Mouse (Mus musculus) kidney, postnatal 0 days (tissue): ENCODE measurements around the gene Gm12248. TPM values are rescaled to one million over a fixed set of nuclear protein-coding genes. Genes with fewer than 3 reads are reported as not detected.

Experiments
- ATAC-seq: fragments of 200-750 bp; cut with Nextera tagmentation; replicated peaks from 2 replicates; pipeline ENCODE4 v1.8.0; 2017; ENCODE audit warnings: low read depth, moderate number of reproducible peaks, moderate TSS enrichment, moderate library complexity; ENCODE audit not compliant: low FRiP score
- DNase-seq: peaks from one replicate; pipeline ENCODE4 v3.0.0-alpha.2; 2016; ENCODE audit warnings: low spot score
- H3K27ac ChIP-seq: fragments of 300-500 bp; sonication (generic); 2 replicates; pipeline ENCODE4 v1.5.1; 2014; ENCODE audit warnings: mild to moderate bottlenecking
- H3K27me3 ChIP-seq: fragments of 300-500 bp; sonication (generic); 2 replicates; pipeline ENCODE4 v1.6.1; 2014; ENCODE audit warnings: low read length, mixed read lengths; ENCODE audit not compliant: insufficient read depth
- H3K36me3 ChIP-seq: fragments of 300-500 bp; sonication (generic); 2 replicates; pipeline ENCODE4 v1.6.1; 2014; ENCODE audit warnings: low read length, mixed read lengths; ENCODE audit not compliant: insufficient read depth
- H3K4me1 ChIP-seq: fragments of 300-500 bp; sonication (generic); replicated peaks from 2 replicates; pipeline ENCODE4 v1.6.1; 2014; ENCODE audit warnings: antibody characterized with exemption, low read length, mixed read lengths; ENCODE audit not compliant: insufficient read depth
- H3K4me2 ChIP-seq: fragments of 300-500 bp; sonication (generic); 2 replicates; pipeline ENCODE4 v1.6.1; 2014; ENCODE audit warnings: mild to moderate bottlenecking, low read length, moderate library complexity, mixed read lengths
- H3K4me3 ChIP-seq: fragments of 300-500 bp; sonication (generic); replicated peaks from 2 replicates; pipeline ENCODE4 v1.5.1; 2014; ENCODE audit warnings: low read depth, low read length
- H3K9ac ChIP-seq: fragments of 300-500 bp; sonication (generic); 2 replicates; pipeline ENCODE4 v1.6.1; 2014; ENCODE audit warnings: low read depth, low read length
- H3K9me3 ChIP-seq: fragments of 300-500 bp; sonication (generic); replicated peaks from 2 replicates; pipeline ENCODE4 v1.6.1; 2016; ENCODE audit warnings: low read length, inconsistent platforms, mixed read lengths
- CTCF ChIP-seq: IDR thresholded peaks from 2 replicates; pipeline ENCODE4 v1.5.1; 2016; ENCODE audit warnings: antibody characterized with exemption, low read depth, mild to moderate bottlenecking, moderate library complexity
- WGBS: fragments of 180-500 bp; shearing (Covaris S2); extraction: QIAGEN DNeasy Blood & Tissue Kit; methylation state at CpG from one replicate; pipeline ENCODE4 v1.1.7; 2014; 5-methylcytosine and 5-hydroxymethylcytosine counted together
- polyA plus RNA-seq: library from polyadenylated mRNA; unstranded; fragments of >200 nt; fragmentation: Nextera tagmentation; extraction: Ambion mirVana; gene quantifications from 2 replicates; pipeline ENCODE4 v1.2.1, GENCODE M21; 2015

Gene Gm12248
- polyA plus RNA-seq, 1 experiment from 2014 or later, result not detected

DNA sequence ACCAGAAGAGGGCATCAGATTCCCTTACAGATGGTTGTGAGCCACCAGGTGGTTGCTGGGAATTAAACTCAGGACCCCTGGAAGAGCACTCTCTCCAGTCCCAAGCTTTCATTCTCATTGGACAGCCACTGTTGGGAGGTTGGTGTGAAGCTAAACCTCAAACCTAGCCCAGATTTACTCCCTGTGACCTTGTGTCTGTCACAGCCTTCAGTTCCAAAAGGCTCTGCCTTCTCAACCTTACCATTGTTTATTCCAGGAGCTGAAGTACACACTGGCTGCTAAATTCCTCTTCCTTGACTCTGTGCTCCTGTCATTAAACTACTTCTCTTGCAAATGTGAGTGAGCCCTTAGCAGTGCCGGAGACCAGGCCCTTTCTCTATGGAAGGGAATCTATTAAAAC lies 64.0 kb downstream of the Gm12248 start:
- WGBS, result 88% methylated on average over 1 of the region's 1 CpGs
- no peak overlapping the region for H3K27ac ChIP-seq
- ATAC-seq (no peak), DNase-seq (no peak)
- H3K4me1 ChIP-seq, result peaks cover 19% of the 10 kb centered on the region
- no peak overlapping the region for H3K9ac ChIP-seq
- no peaks in the 10 kb centered on the region for H3K27me3 ChIP-seq
- H3K9me3 ChIP-seq, result no peaks in the 10 kb centered on the region
- H3K36me3 ChIP-seq, result no peaks in the 10 kb centered on the region
- no peak overlapping the region for H3K4me3 ChIP-seq
- TF ChIP-seq CTCF, result no peak
- H3K4me2 ChIP-seq, result no peak overlapping the region

DNA sequence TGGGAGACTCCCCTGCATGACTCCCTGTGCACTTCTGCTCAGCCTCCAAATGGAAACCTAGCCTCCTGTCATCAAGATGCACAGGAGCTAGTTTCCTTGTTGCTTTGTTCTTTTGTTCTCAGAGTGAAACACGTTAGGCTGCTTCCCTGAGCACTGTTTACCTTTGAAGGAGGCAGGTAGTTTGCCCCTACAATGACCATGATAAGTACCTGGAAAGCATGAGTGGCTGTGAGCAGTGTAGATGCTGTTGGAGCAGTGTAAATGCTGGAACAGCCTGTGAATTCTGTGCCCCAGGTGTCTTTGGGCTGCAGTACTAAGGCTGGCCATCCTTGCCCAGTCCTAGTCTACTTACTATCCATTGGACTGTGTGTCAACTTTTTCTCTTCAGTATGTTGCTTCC lies 66.1 kb downstream of the Gm12248 start:
- WGBS, result 57% methylated on average over 1 of the region's 1 CpGs
- Histone ChIP-seq H3K4me3 (no peak overlapping the region), H3K27me3 (no peaks in the 10 kb centered on the region), H3K36me3 (no peaks in the 10 kb centered on the region), H3K9ac (no peak overlapping the region), H3K4me1 (peaks cover 15% of the 10 kb centered on the region), H3K27ac (no peak overlapping the region), H3K9me3 (no peaks in the 10 kb centered on the region), H3K4me2 (no peak overlapping the region)
- DNase-seq (no peak), ATAC-seq (no peak)
- TF ChIP-seq CTCF, result no peak

DNA sequence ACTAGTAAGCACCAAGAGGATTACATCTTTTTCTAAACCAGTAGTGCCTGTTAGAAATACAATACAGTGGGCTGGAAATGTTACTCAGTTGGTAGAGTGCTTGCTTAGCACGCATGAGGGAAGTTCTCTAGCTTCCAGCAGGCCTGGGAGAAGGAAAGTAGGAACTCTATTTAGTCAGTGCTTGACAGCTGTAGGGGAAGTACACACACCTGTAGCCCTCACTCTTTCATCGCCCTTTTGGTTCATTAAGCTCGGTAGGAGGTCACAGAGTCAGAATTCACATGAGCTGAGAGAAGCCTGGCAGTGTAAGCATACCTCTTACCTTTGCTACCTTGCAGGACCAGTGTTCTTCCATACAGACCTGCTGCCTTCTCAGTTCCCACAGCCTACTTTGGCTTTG lies 66.6 kb downstream of the Gm12248 start:
- H3K36me3 ChIP-seq, result no peaks in the 10 kb centered on the region
- TF ChIP-seq CTCF, result no peak
- H3K27ac ChIP-seq, result no peak overlapping the region
- ATAC-seq (no peak), DNase-seq (no peak)
- WGBS, result 64% methylated on average over 3 of the region's 3 CpGs
- H3K9me3 ChIP-seq, result no peaks in the 10 kb centered on the region
- H3K27me3 ChIP-seq, result no peaks in the 10 kb centered on the region
- no peak overlapping the region for H3K9ac ChIP-seq
- H3K4me3 ChIP-seq, result no peak overlapping the region
- H3K4me1 ChIP-seq, result peaks cover 16% of the 10 kb centered on the region
- no peak overlapping the region for H3K4me2 ChIP-seq

DNA sequence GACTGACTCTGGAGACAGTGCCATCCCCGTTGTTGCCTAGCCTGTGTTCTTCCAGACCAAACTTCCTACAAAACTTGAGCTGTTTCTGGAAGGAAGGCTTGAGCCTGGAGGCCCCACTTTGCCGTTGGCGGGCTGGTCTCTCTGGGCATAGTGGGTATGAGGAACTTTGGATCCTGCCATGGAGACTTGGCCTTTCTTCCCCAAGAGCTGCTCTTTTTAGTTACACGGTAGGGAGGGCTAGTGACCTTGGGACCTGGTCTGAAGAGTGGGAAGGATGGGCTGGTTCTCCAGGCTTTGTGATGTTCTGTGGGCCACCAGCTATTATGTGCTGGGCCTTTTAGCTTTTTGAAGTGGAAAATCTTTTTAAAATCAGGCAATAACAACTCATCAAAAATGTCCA lies 67.1 kb downstream of the Gm12248 start:
- Histone ChIP-seq H3K36me3 (no peaks in the 10 kb centered on the region), H3K27me3 (no peaks in the 10 kb centered on the region), H3K9ac (no peak overlapping the region), H3K4me1 (peaks cover 20% of the 10 kb centered on the region), H3K4me3 (no peak overlapping the region), H3K9me3 (no peaks in the 10 kb centered on the region), H3K4me2 (no peak overlapping the region), H3K27ac (no peak overlapping the region)
- no peak for ATAC-seq
- WGBS, result 69% methylated on average over 4 of the region's 4 CpGs
- no peak for TF ChIP-seq CTCF
- no peak for DNase-seq

DNA sequence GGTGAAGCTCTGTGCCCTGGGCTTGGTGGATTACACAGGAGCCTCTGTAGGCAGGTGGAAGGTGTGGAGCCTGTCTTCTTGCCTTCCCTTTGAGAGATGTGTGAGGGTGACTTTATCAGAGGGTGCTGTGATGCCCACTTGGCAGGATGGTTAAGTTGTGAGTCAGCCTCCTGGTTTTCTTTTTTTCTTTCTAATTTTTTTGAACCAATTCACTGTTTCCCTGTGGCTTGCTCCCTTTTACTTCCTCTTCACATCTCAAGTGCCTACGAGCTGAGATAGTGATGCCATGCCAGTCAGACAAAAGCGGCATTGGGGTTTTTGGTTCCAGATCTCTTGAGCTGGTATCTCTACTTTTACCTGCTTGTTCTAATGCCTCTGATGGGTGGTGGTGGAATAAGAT lies 68.3 kb downstream of the Gm12248 start:
- Histone ChIP-seq H3K4me1 (peaks cover 24% of the 10 kb centered on the region), H3K27me3 (no peaks in the 10 kb centered on the region), H3K9me3 (no peaks in the 10 kb centered on the region), H3K9ac (no peak overlapping the region), H3K27ac (no peak overlapping the region), H3K4me3 (no peak overlapping the region), H3K36me3 (no peaks in the 10 kb centered on the region), H3K4me2 (no peak overlapping the region)
- TF ChIP-seq CTCF, result no peak
- ATAC-seq (no peak), DNase-seq (no peak)
- WGBS, result 85% methylated on average over 2 of the region's 2 CpGs

DNA sequence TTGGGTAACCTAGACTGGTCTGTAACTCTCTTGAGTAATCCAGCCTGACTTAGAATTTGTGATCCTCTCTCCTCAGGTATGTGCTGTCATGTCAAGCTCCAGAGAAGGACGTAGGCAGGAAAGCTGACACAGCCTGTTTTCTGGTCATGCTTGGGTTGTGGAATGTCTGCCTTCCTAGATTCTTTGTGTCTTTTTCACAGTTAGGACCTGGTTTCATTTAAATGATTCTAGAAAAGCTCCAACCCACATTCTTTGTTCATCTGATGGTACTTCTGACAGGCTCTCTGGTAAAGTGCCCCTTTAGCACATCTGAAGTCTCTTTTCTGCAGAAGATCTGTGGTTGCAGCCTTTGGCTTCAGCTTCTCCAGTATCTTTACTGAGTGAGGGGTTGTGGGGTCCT lies 68.7 kb downstream of the Gm12248 start:
- 29% methylated on average over 1 of the region's 1 CpGs for WGBS
- DNase-seq (no peak), ATAC-seq (no peak)
- TF ChIP-seq CTCF, result no peak
- Histone ChIP-seq H3K4me2 (no peak overlapping the region), H3K27ac (no peak overlapping the region), H3K9ac (no peak overlapping the region), H3K4me3 (no peak overlapping the region), H3K36me3 (no peaks in the 10 kb centered on the region), H3K9me3 (no peaks in the 10 kb centered on the region), H3K27me3 (no peaks in the 10 kb centered on the region), H3K4me1 (peaks cover 24% of the 10 kb centered on the region)

DNA sequence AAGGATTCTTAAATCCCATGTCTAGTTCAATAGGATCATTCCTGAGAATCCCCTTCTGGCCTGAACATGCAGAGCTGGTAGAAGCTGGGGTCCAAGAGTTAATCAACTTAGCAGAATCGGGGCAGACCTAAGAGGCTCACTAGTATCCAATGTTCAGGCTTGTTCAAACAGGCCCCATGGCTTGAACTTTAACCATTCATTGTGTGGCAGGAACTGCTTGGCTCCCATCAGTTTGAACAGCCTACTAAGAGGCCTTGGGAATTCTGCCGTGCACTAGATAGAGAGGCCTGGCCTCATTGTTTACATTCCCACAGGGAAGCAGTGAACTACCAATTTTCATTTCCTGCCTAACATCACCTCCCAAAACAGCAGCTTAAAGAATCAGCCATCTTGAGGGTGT lies 71.3 kb downstream of the Gm12248 start:
- TF ChIP-seq CTCF, result no peak
- no peak for DNase-seq
- H3K4me3 ChIP-seq, result no peak overlapping the region
- peaks cover 32% of the 10 kb centered on the region for H3K4me1 ChIP-seq
- H3K4me2 ChIP-seq, result no peak overlapping the region
- peak overlapping the region; percentile 58 for H3K27ac ChIP-seq
- WGBS, result 25% methylated on average over 2 of the region's 2 CpGs
- no peaks in the 10 kb centered on the region for H3K27me3 ChIP-seq
- no peak for ATAC-seq
- H3K36me3 ChIP-seq, result no peaks in the 10 kb centered on the region
- no peaks in the 10 kb centered on the region for H3K9me3 ChIP-seq
- H3K9ac ChIP-seq, result no peak overlapping the region
